Comparison of ENCODE assay signal across 9 mouse cellular contexts in the genomic region with DNA sequence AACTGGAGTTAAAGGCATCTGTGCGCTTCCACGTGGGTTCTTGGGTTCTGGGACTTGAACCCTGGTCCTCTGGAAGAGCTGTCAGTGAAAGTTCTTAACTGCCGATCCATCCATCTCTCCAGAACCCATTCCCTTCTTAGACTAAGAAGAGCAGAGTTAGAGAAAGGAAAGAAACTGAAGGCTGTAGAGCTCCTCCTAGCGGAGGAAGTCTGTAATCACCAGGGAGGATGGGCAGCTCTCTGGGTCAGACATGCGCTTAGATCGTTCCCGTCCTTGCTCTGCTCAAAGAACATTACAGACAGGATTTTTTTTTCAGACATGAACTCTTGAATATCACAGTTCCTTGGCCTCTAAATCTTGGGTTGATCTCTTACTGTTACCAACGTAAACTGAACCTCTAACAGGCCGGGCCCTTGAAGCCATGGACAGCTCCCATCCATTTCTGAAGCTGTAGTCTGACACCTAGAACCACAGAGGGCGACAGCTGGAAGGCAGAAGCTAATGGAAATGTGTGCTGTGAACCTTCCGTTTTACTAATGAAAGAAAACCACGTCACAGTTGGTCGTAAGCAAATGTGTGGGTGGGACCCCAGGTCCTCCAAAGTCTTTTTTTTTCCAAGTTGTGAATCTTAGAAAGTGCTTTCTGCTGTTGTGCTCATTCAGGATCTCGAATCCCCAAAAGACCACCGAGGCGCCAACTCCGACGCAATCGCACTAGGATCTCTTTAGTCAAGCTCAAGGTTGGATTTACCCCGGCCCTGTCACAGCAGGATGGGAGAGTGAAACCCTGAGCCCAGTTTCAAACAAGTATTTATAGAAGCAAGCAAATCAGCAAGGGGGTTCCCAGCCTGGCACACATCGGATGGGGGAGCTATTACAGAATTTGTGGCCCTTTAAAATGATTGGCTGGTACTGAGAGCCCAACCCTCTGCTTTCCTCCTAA. TPM values are rescaled to one million over a fixed set of nuclear protein-coding genes. Genes with fewer than 3 reads are reported as not detected.
DNase-seq lines count a peak whose midpoint lies in the region; ATAC-seq and TF ChIP-seq lines count a peak whose summit lies in the region.
"Had no signal": no experiment of that assay in that cellular context is flagged by ENCODE, and none has a peak within 500 bp of the region (broad histone marks: within the 10 kb centered on the region; RNA-seq: fewer than 3 reads in every experiment).

No protein-coding gene starts in this region.

- WGBS in lung, embryonic 14.5 days, result 55% methylated on average over 21 of the region's 21 CpGs
- WGBS in forebrain, embryonic 15.5 days, result 67% methylated on average over 21 of the region's 21 CpGs

- no peak overlapping the region for H3K9ac ChIP-seq in lung, embryonic 14.5 days
- H3K9ac ChIP-seq in forebrain, embryonic 15.5 days (replicated peaks), result no peak overlapping the region
- H3K9ac ChIP-seq: hindbrain, embryonic 15.5 days had no signal

- H3K4me1 ChIP-seq in lung, embryonic 14.5 days (ENCODE audit: insufficient read depth), result no peaks in the 10 kb centered on the region
- peaks cover 11% of the 10 kb centered on the region; the same call in 1 of the 2 replicates for H3K4me1 ChIP-seq in forebrain, embryonic 15.5 days

- no peak for DNase-seq in layer of hippocampus, adult 2 months (ENCODE audit: low spot score in 2 of 2)
- no peak for DNase-seq in layer of hippocampus, postnatal 25 days (ENCODE audit: extremely low spot score in 1 of 2, low spot score in 1 of 2)
- DNase-seq in WW6 (ENCODE audit: low read depth, low spot score) (peak; percentile 39), MN1 (ENCODE audit: low spot score) (no peak)
- DNase-seq in lung, embryonic 14.5 days, result peak; percentile 72
- no peak for DNase-seq in layer of hippocampus, postnatal 36 days

- ATAC-seq in erythroblast, adult 5-6 weeks (replicated peaks; ENCODE audit: low FRiP score, poor library complexity, severe bottlenecking), result 0 out of 2 replicates have a peak, but pooled peaks have one; percentile 45
- no peak for ATAC-seq in lung, embryonic 14.5 days (ENCODE audit: insufficient read depth)
- ATAC-seq in forebrain, embryonic 15.5 days (replicated peaks), result no peak

- no peak overlapping the region for H3K27ac ChIP-seq in layer of hippocampus, adult 2 months
- no peak overlapping the region for H3K27ac ChIP-seq in lung, embryonic 14.5 days (ENCODE audit: low read depth)
- H3K27ac ChIP-seq in forebrain, embryonic 15.5 days (replicated peaks), result no peak overlapping the region
- H3K27ac ChIP-seq: hindbrain, embryonic 15.5 days had no signal

- H3K4me2 ChIP-seq in lung, embryonic 14.5 days, result no peak overlapping the region
- H3K4me2 ChIP-seq in forebrain, embryonic 15.5 days (replicated peaks), result no peak overlapping the region
- H3K4me2 ChIP-seq: hindbrain, embryonic 15.5 days had no signal

- no peaks in the 10 kb centered on the region for H3K27me3 ChIP-seq in lung, embryonic 14.5 days (ENCODE audit: insufficient read depth, low read length)
- H3K27me3 ChIP-seq in forebrain, embryonic 15.5 days, result no peaks in the 10 kb centered on the region
- H3K27me3 ChIP-seq: hindbrain, embryonic 15.5 days had no signal

- TF ChIP-seq CTCF in layer of hippocampus, adult 2 months (conservative IDR thresholded peaks at IDR 0.05), result peak; percentile 82
- TF ChIP-seq CTCF in lung, embryonic 14.5 days (IDR thresholded peaks at IDR 0.05; ENCODE audit: low read depth), result peak; percentile 71

- no peaks in the 10 kb centered on the region for H3K36me3 ChIP-seq in lung, embryonic 14.5 days (ENCODE audit: insufficient read depth)
- H3K36me3 ChIP-seq in forebrain, embryonic 15.5 days, result no peaks in the 10 kb centered on the region
- H3K36me3 ChIP-seq: hindbrain, embryonic 15.5 days had no signal

- H3K9me3 ChIP-seq in lung, embryonic 14.5 days (ENCODE audit: low read depth, low read length), result no peaks in the 10 kb centered on the region
- no peaks in the 10 kb centered on the region for H3K9me3 ChIP-seq in forebrain, embryonic 15.5 days
- H3K9me3 ChIP-seq: hindbrain, embryonic 15.5 days had no signal

- no peak overlapping the region for H3K4me3 ChIP-seq in layer of hippocampus, adult 2 months
- H3K4me3 ChIP-seq in lung, embryonic 14.5 days (ENCODE audit: low read depth, low read length), result no peak overlapping the region
- H3K4me3 ChIP-seq in forebrain, embryonic 15.5 days, result no peak overlapping the region
- H3K4me3 ChIP-seq: hindbrain, embryonic 15.5 days had no signal

RNA-seq across cellular contexts. Expression of gene Gm5426, which starts 55.7 kb away (rescaled TPM):
- not detected for total RNA-seq in layer of hippocampus, adult 2 months (2021)
- total RNA-seq in layer of hippocampus, postnatal 25 days (2021), result not detected
- total RNA-seq in erythroblast, adult 5-6 weeks (2015; ENCODE audit: low replicate concordance), result not detected in 2 replicates
- total RNA-seq in erythroblast, adult 5-6 weeks (2017; ENCODE audit: low replicate concordance), result not detected in 2 replicates
- polyA plus RNA-seq in lung, embryonic 14.5 days (2014; fragmentation: Nextera tagmentation; extraction: Ambion mirVana), result not detected in 2 replicates
- total RNA-seq in layer of hippocampus, postnatal 36 days (2021), result not detected
- not detected in 2 replicates for polyA plus RNA-seq in forebrain, embryonic 15.5 days (2015; fragmentation: Nextera tagmentation; extraction: Ambion mirVana)
- polyA plus RNA-seq: hindbrain, embryonic 15.5 days had no signal

Comparison
In these comparisons a context has a peak if more than half of its experiments do, and no peak if none do; other contexts are left out.
1. DNase-seq: peak in WW6 (single experiment) and lung, embryonic 14.5 days (single experiment); none in layer of hippocampus, adult 2 months (0 of 2), layer of hippocampus, postnatal 25 days (0 of 2), MN1 (single experiment) and layer of hippocampus, postnatal 36 days (0 of 2).